Mouse (Mus musculus): ENCODE results near the gene Gm10322. TPM values are rescaled to one million over a fixed set of nuclear protein-coding genes. Genes with fewer than 3 reads are reported as not detected.

The Gm10322 gene
- polyA plus RNA-seq, 1 experiment = 0.25 TPM

- H3ac ChIP-seq (ENCODE audit: control insufficient read depth, insufficient read length, low read depth) = no peak overlapping the region
- no peak for TF ChIP-seq CTCF (IDR thresholded peaks at IDR 0.05; ENCODE audit: control insufficient read depth, insufficient read depth, insufficient read length)
- TF ChIP-seq MYOG (IDR thresholded peaks at IDR 0.05; ENCODE audit: control insufficient read depth, extremely low read depth, insufficient read length) = no peak
- no peak for TF ChIP-seq MYOD1 (IDR thresholded peaks at IDR 0.05; ENCODE audit: control insufficient read depth, insufficient read length, low read depth)
- TF ChIP-seq MAX (IDR thresholded peaks at IDR 0.05) = no peak
- TF ChIP-seq CEBPB (IDR thresholded peaks at IDR 0.05; ENCODE audit: low read depth) = no peak
- TF ChIP-seq USF1 (IDR thresholded peaks at IDR 0.05; ENCODE audit: low read depth) = no peak
- H3K4me3 ChIP-seq (ENCODE audit: insufficient read depth, poor library complexity, severe bottlenecking) = no peak overlapping the region
- H3K79me2 ChIP-seq (ENCODE audit: control insufficient read depth, insufficient read depth) = peaks cover 99% of the 10 kb centered on the region
- H3K27me3 ChIP-seq (ENCODE audit: control insufficient read depth, insufficient read depth, insufficient read length) = no peaks in the 10 kb centered on the region
- H3K36me3 ChIP-seq (ENCODE audit: control insufficient read depth, insufficient read depth) = peaks cover 25% of the 10 kb centered on the region
- H3K79me3 ChIP-seq (ENCODE audit: low read depth) = peaks cover 75% of the 10 kb centered on the region
Observed at GRCm38 (mm10) chr10:59602043-59602442, 13.8 kb upstream of the Gm10322 start.

GRCm38 (mm10) chr10:59602891-59603290 lies 13.0 kb upstream of the Gm10322 start:
- peaks cover 99% of the 10 kb centered on the region for H3K79me2 ChIP-seq (ENCODE audit: control insufficient read depth, insufficient read depth)
- H3K4me3 ChIP-seq (ENCODE audit: insufficient read depth, poor library complexity, severe bottlenecking) = no peak overlapping the region
- H3K36me3 ChIP-seq (ENCODE audit: control insufficient read depth, insufficient read depth) = peaks cover 20% of the 10 kb centered on the region
- H3K79me3 ChIP-seq (ENCODE audit: low read depth) = peaks cover 76% of the 10 kb centered on the region
- H3K27me3 ChIP-seq (ENCODE audit: control insufficient read depth, insufficient read depth, insufficient read length) = no peaks in the 10 kb centered on the region
- no peak for TF ChIP-seq FOSL1 (IDR thresholded peaks at IDR 0.05; ENCODE audit: insufficient read depth, low read length, poor library complexity, severe bottlenecking)
- no peak for TF ChIP-seq USF1 (IDR thresholded peaks at IDR 0.05; ENCODE audit: low read depth)
- TF ChIP-seq MYOG (IDR thresholded peaks at IDR 0.05; ENCODE audit: control insufficient read depth, extremely low read depth, insufficient read length) = no peak
- TF ChIP-seq MAX (IDR thresholded peaks at IDR 0.05) = no peak
- no peak for TF ChIP-seq MYOD1 (IDR thresholded peaks at IDR 0.05; ENCODE audit: control insufficient read depth, insufficient read length, low read depth)
- TF ChIP-seq CTCF (IDR thresholded peaks at IDR 0.05; ENCODE audit: control insufficient read depth, insufficient read depth, insufficient read length) = no peak
- no peak for TF ChIP-seq CEBPB (IDR thresholded peaks at IDR 0.05; ENCODE audit: low read depth)
- no peak overlapping the region for H3ac ChIP-seq (ENCODE audit: control insufficient read depth, insufficient read length, low read depth)

GRCm38 (mm10) chr10:59603843-59604242 lies 12.0 kb upstream of the Gm10322 start:
- Histone ChIP-seq H3ac (ENCODE audit: control insufficient read depth, insufficient read length, low read depth) (no peak overlapping the region), H3K79me3 (ENCODE audit: low read depth) (peaks cover 81% of the 10 kb centered on the region), H3K4me3 (ENCODE audit: insufficient read depth, poor library complexity, severe bottlenecking) (no peak overlapping the region), H3K79me2 (ENCODE audit: control insufficient read depth, insufficient read depth) (peaks cover 100% of the 10 kb centered on the region), H3K36me3 (ENCODE audit: control insufficient read depth, insufficient read depth) (peaks cover 14% of the 10 kb centered on the region), H3K27me3 (ENCODE audit: control insufficient read depth, insufficient read depth, insufficient read length) (no peaks in the 10 kb centered on the region)
- no peak for TF ChIP-seq MYOD1 (IDR thresholded peaks at IDR 0.05; ENCODE audit: control insufficient read depth, insufficient read length, low read depth)
- no peak for TF ChIP-seq CEBPB (IDR thresholded peaks at IDR 0.05; ENCODE audit: low read depth)
- TF ChIP-seq CTCF (IDR thresholded peaks at IDR 0.05; ENCODE audit: control insufficient read depth, insufficient read depth, insufficient read length) = no peak
- TF ChIP-seq FOSL1 (IDR thresholded peaks at IDR 0.05; ENCODE audit: insufficient read depth, low read length, poor library complexity, severe bottlenecking) = no peak
- no peak for TF ChIP-seq MAX (IDR thresholded peaks at IDR 0.05)
- TF ChIP-seq MYOG (IDR thresholded peaks at IDR 0.05; ENCODE audit: control insufficient read depth, extremely low read depth, insufficient read length) = no peak
- no peak for TF ChIP-seq USF1 (IDR thresholded peaks at IDR 0.05; ENCODE audit: low read depth)

GRCm38 (mm10) chr10:59604879-59605464 lies 10.9 kb upstream of the Gm10322 start:
- Histone ChIP-seq H3K4me3 (ENCODE audit: insufficient read depth, poor library complexity, severe bottlenecking) (no peak overlapping the region), H3K27me3 (ENCODE audit: control insufficient read depth, insufficient read depth, insufficient read length) (no peaks in the 10 kb centered on the region), H3ac (ENCODE audit: control insufficient read depth, insufficient read length, low read depth) (no peak overlapping the region), H3K79me3 (ENCODE audit: low read depth) (peaks cover 88% of the 10 kb centered on the region), H3K79me2 (ENCODE audit: control insufficient read depth, insufficient read depth) (peaks cover 100% of the 10 kb centered on the region), H3K36me3 (ENCODE audit: control insufficient read depth, insufficient read depth) (peaks cover 8% of the 10 kb centered on the region)
- no peak for TF ChIP-seq MAX (IDR thresholded peaks at IDR 0.05)
- TF ChIP-seq CEBPB (IDR thresholded peaks at IDR 0.05; ENCODE audit: low read depth) = no peak
- TF ChIP-seq MYOG (IDR thresholded peaks at IDR 0.05; ENCODE audit: control insufficient read depth, extremely low read depth, insufficient read length) = no peak
- TF ChIP-seq USF1 (IDR thresholded peaks at IDR 0.05; ENCODE audit: low read depth) = no peak
- TF ChIP-seq MYOD1 (IDR thresholded peaks at IDR 0.05; ENCODE audit: control insufficient read depth, insufficient read length, low read depth) = no peak
- TF ChIP-seq FOSL1 (IDR thresholded peaks at IDR 0.05; ENCODE audit: insufficient read depth, low read length, poor library complexity, severe bottlenecking) = no peak
- no peak for TF ChIP-seq CTCF (IDR thresholded peaks at IDR 0.05; ENCODE audit: control insufficient read depth, insufficient read depth, insufficient read length)

- Histone ChIP-seq H3K36me3 (ENCODE audit: control insufficient read depth, insufficient read depth) (no peaks in the 10 kb centered on the region), H3K27me3 (ENCODE audit: control insufficient read depth, insufficient read depth, insufficient read length) (no peaks in the 10 kb centered on the region), H3ac (ENCODE audit: control insufficient read depth, insufficient read length, low read depth) (no peak overlapping the region), H3K4me3 (ENCODE audit: insufficient read depth, poor library complexity, severe bottlenecking) (no peak overlapping the region), H3K79me3 (ENCODE audit: low read depth) (peaks cover 77% of the 10 kb centered on the region), H3K79me2 (ENCODE audit: control insufficient read depth, insufficient read depth) (peaks cover 82% of the 10 kb centered on the region)
- TF ChIP-seq FOSL1 (IDR thresholded peaks at IDR 0.05; ENCODE audit: insufficient read depth, low read length, poor library complexity, severe bottlenecking) = no peak
- no peak for TF ChIP-seq CTCF (IDR thresholded peaks at IDR 0.05; ENCODE audit: control insufficient read depth, insufficient read depth, insufficient read length)
- no peak for TF ChIP-seq MYOG (IDR thresholded peaks at IDR 0.05; ENCODE audit: control insufficient read depth, extremely low read depth, insufficient read length)
- TF ChIP-seq CEBPB (IDR thresholded peaks at IDR 0.05; ENCODE audit: low read depth) = no peak
- no peak for TF ChIP-seq MYOD1 (IDR thresholded peaks at IDR 0.05; ENCODE audit: control insufficient read depth, insufficient read length, low read depth)
- TF ChIP-seq USF1 (IDR thresholded peaks at IDR 0.05; ENCODE audit: low read depth) = no peak
- no peak for TF ChIP-seq MAX (IDR thresholded peaks at IDR 0.05)
Observed at GRCm38 (mm10) chr10:59613276-59613675, 2.6 kb upstream of the Gm10322 start.

All from C2C12 (cell line).